Mouse (Mus musculus) neural tube, embryonic 15.5 days (tissue): ENCODE measurements around the gene Dpp4. TPM values are rescaled to one million over a fixed set of nuclear protein-coding genes. Genes with fewer than 3 reads are reported as not detected.

Experiments used
- ATAC-seq: fragments of 200-750 bp; cut with Nextera tagmentation; 2 replicates; pipeline ENCODE4 v1.8.0; 2017; ENCODE audit warnings: mild to moderate bottlenecking, moderate TSS enrichment, moderate library complexity; ENCODE audit not compliant: low FRiP score
- H3K27ac ChIP-seq: fragments of 300-500 bp; sonication (generic); replicated peaks from 2 replicates; pipeline ENCODE4 v1.5.1; 2015; ENCODE audit warnings: mild to moderate bottlenecking, inconsistent platforms
- H3K27me3 ChIP-seq: fragments of 300-500 bp; sonication (generic); replicated peaks from 2 replicates; pipeline ENCODE4 v1.6.1; 2015; ENCODE audit warnings: inconsistent platforms
- H3K36me3 ChIP-seq: fragments of 300-500 bp; sonication (generic); 2 replicates; pipeline ENCODE4 v1.6.1; 2015; ENCODE audit warnings: inconsistent platforms
- H3K4me1 ChIP-seq: fragments of 300-500 bp; sonication (generic); 2 replicates; pipeline ENCODE4 v1.6.1; 2015; ENCODE audit warnings: inconsistent platforms
- H3K4me2 ChIP-seq: fragments of 300-500 bp; sonication (generic); 2 replicates; pipeline ENCODE4 v1.6.1; 2015; ENCODE audit warnings: inconsistent platforms, mild to moderate bottlenecking, moderate library complexity
- H3K4me3 ChIP-seq: fragments of 300-500 bp; sonication (generic); replicated peaks from 2 replicates; pipeline ENCODE4 v1.5.1; 2015; ENCODE audit warnings: mild to moderate bottlenecking, inconsistent platforms
- H3K9ac ChIP-seq: fragments of 300-500 bp; sonication (generic); replicated peaks from 2 replicates; pipeline ENCODE4 v1.6.1; 2015; ENCODE audit warnings: mild to moderate bottlenecking, inconsistent platforms
- H3K9me3 ChIP-seq: fragments of 300-500 bp; sonication (generic); replicated peaks from 2 replicates; pipeline ENCODE4 v1.6.1; 2016; ENCODE audit warnings: inconsistent platforms
- WGBS: fragments of 180-500 bp; shearing (Covaris S2); methylation state at CpG from one replicate; pipeline ENCODE4 v1.1.7; 2015; ENCODE audit warnings: mixed read lengths; 5-methylcytosine and 5-hydroxymethylcytosine counted together
- polyA plus RNA-seq: library from polyadenylated mRNA; unstranded; fragments of >200 nt; fragmentation: Nextera tagmentation; extraction: Ambion mirVana; gene quantifications from 2 replicates; pipeline ENCODE4 v1.2.1, GENCODE M21; 2015

Gene Dpp4
- polyA plus RNA-seq, 1 experiment from 2014 or later: 2.4 TPM

GRCm38 (mm10) chr2:62331913-62332312, 80.1 kb downstream of the Dpp4 start:
- H3K4me3 ChIP-seq: no peak overlapping the region
- H3K4me2 ChIP-seq: no peak overlapping the region
- ATAC-seq: no peak
- WGBS: 59% methylated on average over 4 of the region's 4 CpGs
- H3K9ac ChIP-seq: no peak overlapping the region
- H3K27ac ChIP-seq: no peak overlapping the region
- H3K36me3 ChIP-seq: no peaks in the 10 kb centered on the region
- no peaks in the 10 kb centered on the region for H3K9me3 ChIP-seq
- no peaks in the 10 kb centered on the region for H3K27me3 ChIP-seq
- peaks cover 10% of the 10 kb centered on the region for H3K4me1 ChIP-seq

- H3K27ac ChIP-seq: no peak overlapping the region
- ATAC-seq: no peak
- no peaks in the 10 kb centered on the region for H3K27me3 ChIP-seq
- H3K4me3 ChIP-seq: no peak overlapping the region
- H3K9ac ChIP-seq: no peak overlapping the region
- no peaks in the 10 kb centered on the region for H3K9me3 ChIP-seq
- H3K4me2 ChIP-seq: no peak overlapping the region
- H3K36me3 ChIP-seq: no peaks in the 10 kb centered on the region
- H3K4me1 ChIP-seq: no peaks in the 10 kb centered on the region
- WGBS: 94% methylated on average over 2 of the region's 2 CpGs
Measured at GRCm38 (mm10) chr2:62325388-62325787, 86.6 kb downstream of the Dpp4 start.

GRCm38 (mm10) chr2:62323078-62323637, 88.9 kb downstream of the Dpp4 start:
- WGBS: 84% methylated on average over 9 of the region's 9 CpGs

GRCm38 (mm10) chr2:62319489-62319888, 92.5 kb downstream of the Dpp4 start:
- no peaks in the 10 kb centered on the region for H3K27me3 ChIP-seq
- no peak overlapping the region for H3K9ac ChIP-seq
- H3K27ac ChIP-seq: no peak overlapping the region
- 80% methylated on average over 3 of the region's 3 CpGs for WGBS
- H3K4me2 ChIP-seq: no peak overlapping the region
- no peaks in the 10 kb centered on the region for H3K36me3 ChIP-seq
- no peak overlapping the region for H3K4me3 ChIP-seq
- no peaks in the 10 kb centered on the region for H3K9me3 ChIP-seq
- ATAC-seq: no peak
- H3K4me1 ChIP-seq: no peaks in the 10 kb centered on the region

More at GRCm38 (mm10) chr2:62323078-62323637, 88.9 kb downstream of the Dpp4 start:
- H3K4me2 ChIP-seq: no peak overlapping the region
- H3K27ac ChIP-seq: no peak overlapping the region
- no peaks in the 10 kb centered on the region for H3K27me3 ChIP-seq
- H3K36me3 ChIP-seq: no peaks in the 10 kb centered on the region
- H3K9me3 ChIP-seq: no peaks in the 10 kb centered on the region
- ATAC-seq: no peak
- no peak overlapping the region for H3K4me3 ChIP-seq
- H3K4me1 ChIP-seq: no peaks in the 10 kb centered on the region
- H3K9ac ChIP-seq: no peak overlapping the region

GRCm38 (mm10) chr2:62316930-62317329, 95.1 kb downstream of the Dpp4 start:
- Histone ChIP-seq H3K36me3 (no peaks in the 10 kb centered on the region), H3K4me2 (no peak overlapping the region), H3K4me1 (no peaks in the 10 kb centered on the region), H3K27ac (no peak overlapping the region), H3K4me3 (no peak overlapping the region), H3K9me3 (no peaks in the 10 kb centered on the region), H3K9ac (no peak overlapping the region), H3K27me3 (no peaks in the 10 kb centered on the region)
- ATAC-seq: no peak
- WGBS: 65% methylated on average over 2 of the region's 2 CpGs

- no peaks in the 10 kb centered on the region for H3K27me3 ChIP-seq
- ATAC-seq: no peak
- H3K36me3 ChIP-seq: no peaks in the 10 kb centered on the region
- H3K9me3 ChIP-seq: no peaks in the 10 kb centered on the region
- no peak overlapping the region for H3K4me2 ChIP-seq
- WGBS: 84% methylated on average over 2 of the region's 2 CpGs
- H3K4me3 ChIP-seq: no peak overlapping the region
- no peak overlapping the region for H3K27ac ChIP-seq
- no peak overlapping the region for H3K9ac ChIP-seq
- no peaks in the 10 kb centered on the region for H3K4me1 ChIP-seq
Measured at GRCm38 (mm10) chr2:62307477-62307876, 104.6 kb downstream of the Dpp4 start.

GRCm38 (mm10) chr2:62306978-62307377, 105.1 kb downstream of the Dpp4 start:
- Histone ChIP-seq H3K27ac (no peak overlapping the region), H3K36me3 (no peaks in the 10 kb centered on the region), H3K27me3 (no peaks in the 10 kb centered on the region), H3K4me1 (no peaks in the 10 kb centered on the region), H3K9me3 (no peaks in the 10 kb centered on the region), H3K4me3 (no peak overlapping the region), H3K9ac (no peak overlapping the region), H3K4me2 (no peak overlapping the region)
- 94% methylated on average over 5 of the region's 5 CpGs for WGBS
- no peak for ATAC-seq

- no peak for ATAC-seq
- WGBS: 86% methylated on average over 2 of the region's 2 CpGs
- Histone ChIP-seq H3K9ac (no peak overlapping the region), H3K9me3 (no peaks in the 10 kb centered on the region), H3K4me2 (no peak overlapping the region), H3K27ac (no peak overlapping the region), H3K4me3 (no peak overlapping the region), H3K4me1 (no peaks in the 10 kb centered on the region), H3K36me3 (no peaks in the 10 kb centered on the region), H3K27me3 (no peaks in the 10 kb centered on the region)
Measured at GRCm38 (mm10) chr2:62301716-62302115, 110.3 kb downstream of the Dpp4 start.

GRCm38 (mm10) chr2:62293846-62294245, 118.2 kb downstream of the Dpp4 start:
- Histone ChIP-seq H3K27me3 (no peaks in the 10 kb centered on the region), H3K4me2 (no peak overlapping the region), H3K4me3 (no peak overlapping the region), H3K9me3 (no peaks in the 10 kb centered on the region), H3K27ac (no peak overlapping the region), H3K36me3 (no peaks in the 10 kb centered on the region), H3K4me1 (no peaks in the 10 kb centered on the region), H3K9ac (no peak overlapping the region)
- no peak for ATAC-seq
- WGBS: 70% methylated on average over 2 of the region's 2 CpGs

GRCm38 (mm10) chr2:62287532-62287931, 124.5 kb downstream of the Dpp4 start:
- Histone ChIP-seq H3K4me3 (no peak overlapping the region), H3K9ac (no peak overlapping the region), H3K27me3 (no peaks in the 10 kb centered on the region), H3K9me3 (no peaks in the 10 kb centered on the region), H3K4me2 (no peak overlapping the region), H3K36me3 (no peaks in the 10 kb centered on the region), H3K4me1 (no peaks in the 10 kb centered on the region), H3K27ac (no peak overlapping the region)
- ATAC-seq: no peak
- 82% methylated on average over 4 of the region's 4 CpGs for WGBS

GRCm38 (mm10) chr2:62285847-62286246, 126.2 kb downstream of the Dpp4 start:
- H3K4me3 ChIP-seq: no peak overlapping the region
- no peaks in the 10 kb centered on the region for H3K9me3 ChIP-seq
- WGBS: 2% methylated on average over 2 of the region's 2 CpGs
- no peaks in the 10 kb centered on the region for H3K27me3 ChIP-seq
- H3K4me1 ChIP-seq: no peaks in the 10 kb centered on the region
- no peak overlapping the region for H3K27ac ChIP-seq
- H3K4me2 ChIP-seq: no peak overlapping the region
- H3K36me3 ChIP-seq: no peaks in the 10 kb centered on the region
- H3K9ac ChIP-seq: no peak overlapping the region
- no peak for ATAC-seq

GRCm38 (mm10) chr2:62285026-62285425, 127.0 kb downstream of the Dpp4 start:
- no peaks in the 10 kb centered on the region for H3K36me3 ChIP-seq
- no peaks in the 10 kb centered on the region for H3K27me3 ChIP-seq
- H3K4me1 ChIP-seq: no peaks in the 10 kb centered on the region
- no peaks in the 10 kb centered on the region for H3K9me3 ChIP-seq
- WGBS: 87% methylated on average over 2 of the region's 2 CpGs
- H3K4me2 ChIP-seq: no peak overlapping the region
- no peak overlapping the region for H3K27ac ChIP-seq
- ATAC-seq: no peak
- no peak overlapping the region for H3K9ac ChIP-seq
- H3K4me3 ChIP-seq: no peak overlapping the region
